Mouse (Mus musculus) erythroblast, embryonic 14.5 days (primary cell): ENCODE results near the gene Golph3l.

ENCODE experiments used
- GATA1 ChIP-seq: IDR thresholded peaks from 2 replicates; pipeline ENCODE4 v1.6.1; 2012; ENCODE audit warnings: low read length, inconsistent platforms, mixed read lengths
- TAL1 ChIP-seq: IDR thresholded peaks from 3 replicates; pipeline ENCODE4 v1.6.1; 2012; ENCODE audit warnings: low read length, inconsistent platforms, mixed read lengths

GRCm38 (mm10) chr3:95663486-95663885 is 74.8 kb downstream of the Golph3l start:
- TF ChIP-seq GATA1 (no peak), TAL1 (no peak)
